Mouse (Mus musculus) central nervous system, embryonic 11.5 days (tissue): ENCODE results near the gene Mtmr14. TPM values are rescaled to one million over a fixed set of nuclear protein-coding genes. Genes with fewer than 3 reads are reported as not detected.

Source experiments
- polyA plus RNA-seq: library from polyadenylated mRNA; depleted of rRNA; stranded (reverse); fragments of >200 nt; gene quantifications from 2 replicates; pipeline ENCODE4 v1.2.3, GENCODE M21; 2012; rRNA removed

The Mtmr14 gene
- 26.0 and 31.0 TPM in 2 replicates for polyA plus RNA-seq

GRCm38 (mm10) chr6:113237542-113238270 is at the start of gene Mtmr14:
TSS of gene Mtmr14 (plus strand) at chr6:113237843.

GRCm38 (mm10) chr6:113194841-113195595 is 42.6 kb upstream of the Mtmr14 start, which contains the start of gene Lhfpl4:
TSS of gene Lhfpl4 (minus strand) at chr6:113195384.

GRCm38 (mm10) chr6:113282101-113282802 is 44.6 kb downstream of the Mtmr14 start, which contains the start of gene Cpne9:
TSS of gene Cpne9 (plus strand) at chr6:113282307.

GRCm38 (mm10) chr6:113306986-113307349 is 69.3 kb downstream of the Mtmr14 start, which contains the start of gene Brpf1:
TSS of gene Brpf1 (plus strand) at chr6:113307137.

GRCm38 (mm10) chr6:113326533-113327315 is 89.1 kb downstream of the Mtmr14 start, which contains the start of gene Ogg1:
TSS of gene Ogg1 (plus strand) at chr6:113326972.

Other genes with a start within 250 kb of the Mtmr14 start
- gene Thumpd3, start 191.6 kb upstream of the Mtmr14 start, polyA plus RNA-seq: 39.5 and 73.3 TPM in 2 replicates
- gene Setd5, start 160.5 kb upstream of the Mtmr14 start, polyA plus RNA-seq: 54.7 and 85.2 TPM in 2 replicates
- gene Lhfpl4, start 42.5 kb upstream of the Mtmr14 start, polyA plus RNA-seq: 19.1 and 31.3 TPM in 2 replicates
- 0.11 and 0.37 TPM in 2 replicates for gene Cpne9, start 44.5 kb downstream of the Mtmr14 start, polyA plus RNA-seq
- gene Brpf1, start 69.3 kb downstream of the Mtmr14 start, polyA plus RNA-seq: 44.3 and 47.2 TPM in 2 replicates
- 14.8 and 21.2 TPM in 2 replicates for gene Ogg1, start 89.1 kb downstream of the Mtmr14 start, polyA plus RNA-seq
- 33.0 and 41.1 TPM in 2 replicates for gene Camk1, start 106.1 kb downstream of the Mtmr14 start, polyA plus RNA-seq
- 42.3 and 67.4 TPM in 2 replicates for gene Tada3, start 140.0 kb downstream of the Mtmr14 start, polyA plus RNA-seq
- 106 and 112 TPM in 2 replicates for gene Arpc4, start 140.3 kb downstream of the Mtmr14 start, polyA plus RNA-seq
- gene Ttll3, start 151.4 kb downstream of the Mtmr14 start, polyA plus RNA-seq: 13.6 and 16.4 TPM in 2 replicates
- 28.4 and 33.2 TPM in 2 replicates for gene Rpusd3, start 181.5 kb downstream of the Mtmr14 start, polyA plus RNA-seq
- gene Cidec, start 197.9 kb downstream of the Mtmr14 start, polyA plus RNA-seq: 0.04 TPM in 2 replicates
- 34.3 and 56.9 TPM in 2 replicates for gene Jagn1, start 204.7 kb downstream of the Mtmr14 start, polyA plus RNA-seq
- 0.66 and 1.4 TPM in 2 replicates for gene Il17re, start 220.6 kb downstream of the Mtmr14 start, polyA plus RNA-seq
- gene Il17rc, start 233.6 kb downstream of the Mtmr14 start, polyA plus RNA-seq: 2.8 and 3.6 TPM in 2 replicates
- gene Creld1, start 245.5 kb downstream of the Mtmr14 start, polyA plus RNA-seq: 21.3 and 43.5 TPM in 2 replicates